Mouse (Mus musculus): ENCODE results near the gene Cdhr5.

The Cdhr5 gene

DNA sequence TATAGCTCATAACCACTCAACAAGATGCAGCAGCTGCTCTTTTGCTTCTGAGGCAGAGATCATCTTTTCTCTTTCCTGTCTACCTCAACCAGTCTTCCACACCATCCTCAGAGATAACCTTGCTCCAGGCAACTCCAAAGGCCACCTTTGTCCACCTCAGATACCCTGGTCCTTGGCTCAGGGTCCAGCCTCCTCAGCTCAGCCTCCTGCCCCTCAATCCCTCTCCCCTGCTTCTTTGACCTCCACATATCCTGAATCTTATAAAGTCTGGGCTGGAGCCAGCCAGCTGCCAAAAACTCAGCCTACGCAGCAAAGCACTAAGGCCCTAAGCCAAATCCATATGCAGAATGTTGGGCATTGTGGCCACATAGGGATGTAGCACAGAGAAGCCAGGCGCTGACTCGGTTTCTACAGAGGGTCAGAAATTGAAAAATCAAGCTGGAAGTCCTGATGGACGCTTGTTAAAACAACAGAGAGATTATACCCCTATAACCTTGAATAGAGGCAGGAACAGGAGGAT, 53.8 kb downstream of the Cdhr5 start:
- peak; percentile 19 for DNase-seq (ENCODE audit: low spot score)

DNA sequence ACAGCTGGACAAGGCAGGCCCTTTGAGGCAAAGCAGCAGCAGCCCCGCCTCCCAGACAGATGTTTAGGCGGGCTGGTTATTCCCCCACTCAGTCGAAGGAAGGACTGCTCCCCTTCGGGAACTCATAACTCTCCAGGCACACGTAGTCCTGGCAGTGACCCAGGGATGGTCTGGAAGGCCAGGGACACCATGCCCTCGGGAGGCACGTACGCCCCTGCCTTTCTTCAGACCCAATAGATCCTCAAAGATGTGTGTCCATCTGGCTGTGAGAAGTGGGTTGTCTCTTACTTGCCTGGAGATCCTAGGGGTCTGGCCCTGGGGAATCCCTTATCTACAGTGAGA, 54.5 kb downstream of the Cdhr5 start:
- DNase-seq (ENCODE audit: low spot score), result no peak

DNA sequence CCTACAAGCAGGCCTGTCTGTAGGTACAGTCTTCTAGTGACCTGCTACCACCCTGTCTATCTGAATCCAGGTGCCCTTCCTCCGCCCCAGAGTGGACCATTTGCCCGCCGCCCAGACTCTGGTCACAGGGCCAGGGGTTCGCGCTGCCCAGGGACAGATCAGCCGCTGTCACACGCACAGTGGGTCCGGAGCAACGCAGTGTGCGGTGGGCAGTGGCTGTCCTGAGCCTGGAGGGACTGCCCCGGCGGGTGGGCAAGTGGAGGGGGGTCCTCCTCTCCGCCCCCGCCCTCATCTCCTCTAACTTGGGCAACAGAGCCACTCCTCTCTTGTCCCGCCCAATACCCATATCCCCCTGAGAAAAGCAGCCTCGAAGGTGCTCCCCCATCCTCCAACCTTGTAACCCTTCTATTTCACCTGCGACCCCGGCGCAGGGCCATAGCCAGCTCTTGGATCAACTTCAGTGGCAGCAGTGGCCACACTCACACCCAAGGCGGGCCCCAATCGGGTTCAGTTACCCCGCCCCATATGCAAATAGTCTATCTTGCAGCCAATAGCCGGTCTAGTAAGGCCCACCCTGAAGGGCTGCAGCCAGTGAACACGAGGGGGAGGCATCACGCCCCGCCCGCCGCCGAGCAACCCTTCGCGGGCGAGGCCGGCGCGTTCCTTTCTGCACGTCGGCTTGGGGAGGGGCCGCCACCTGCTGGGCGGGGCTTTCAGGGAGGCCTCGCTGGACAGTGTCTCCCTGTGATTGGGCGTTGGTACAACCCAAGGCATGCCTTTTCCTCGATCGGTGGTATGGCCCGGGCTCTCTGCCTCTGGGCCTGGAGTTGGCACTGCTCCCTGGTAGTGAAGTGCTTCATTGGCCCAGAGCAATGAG, 55.1 kb downstream of the Cdhr5 start:
- peak; percentile 98 for DNase-seq (ENCODE audit: low spot score)

GRCm38 (mm10) chr7:141220377-141220776, 56.2 kb downstream of the Cdhr5 start:
- no peak for DNase-seq (ENCODE audit: low spot score)

DNA sequence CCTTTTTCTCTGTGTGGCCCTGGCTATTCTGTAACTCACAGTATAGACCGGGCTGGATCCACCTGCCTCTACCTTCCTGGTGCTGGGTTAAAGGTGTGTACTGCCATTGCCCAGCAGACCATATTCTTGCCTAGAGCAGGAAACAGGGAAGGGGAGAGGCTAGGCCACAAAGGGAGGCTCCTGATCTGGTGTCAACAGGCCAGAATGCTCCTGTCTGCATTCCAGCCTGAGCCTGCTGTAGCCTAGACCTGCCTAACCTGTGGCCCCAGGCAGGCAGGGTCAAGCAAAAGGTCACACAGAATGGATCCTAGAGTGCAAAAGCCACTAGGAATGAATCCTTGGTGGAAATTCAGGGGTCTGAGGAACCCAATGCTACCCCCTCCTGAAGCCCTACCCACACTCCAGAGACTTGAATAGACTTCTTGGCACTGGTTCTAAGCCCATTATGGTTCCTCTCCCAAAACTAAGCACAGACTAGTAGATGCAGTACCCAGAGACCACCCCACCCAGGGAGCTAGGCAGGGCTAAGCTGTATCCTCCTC, 57.0 kb downstream of the Cdhr5 start:
- DNase-seq (ENCODE audit: low spot score), result no peak
